Mouse (Mus musculus) hindbrain, embryonic 14.5 days (tissue): Measurements from ENCODE around the gene Dlst. TPM values are rescaled to one million over a fixed set of nuclear protein-coding genes. Genes with fewer than 3 reads are reported as not detected.
A peak's percentile ranks its signal among the peaks of the same experiment; 100 is the strongest.
"Not testable (repeated sequence)": the region's sequence is repeated elsewhere in the genome, so short reads cannot be mapped to it uniquely, and the experiment has no call there.

ENCODE experiments used
- ATAC-seq: fragments of 200-750 bp; cut with Nextera tagmentation; 2 replicates; pipeline ENCODE4 v1.8.0; 2017; ENCODE audit warnings: moderate number of reproducible peaks, mild to moderate bottlenecking, moderate TSS enrichment, moderate library complexity; ENCODE audit not compliant: low FRiP score
- DNase-seq: peaks from one replicate; pipeline ENCODE4 v3.0.0-alpha.2; 2015; ENCODE audit warnings: low spot score
- H3K27ac ChIP-seq: fragments of 300-500 bp; sonication (generic); 2 replicates; pipeline ENCODE4 v1.5.1; 2014; ENCODE audit warnings: mild to moderate bottlenecking, moderate library complexity
- H3K27me3 ChIP-seq: fragments of 300-500 bp; sonication (generic); 2 replicates; pipeline ENCODE4 v1.6.1; 2014; ENCODE audit warnings: mild to moderate bottlenecking, low read length, mixed read lengths; ENCODE audit not compliant: control insufficient read depth, insufficient read depth
- H3K36me3 ChIP-seq: fragments of 300-500 bp; sonication (generic); replicated peaks from 2 replicates; pipeline ENCODE4 v1.6.1; 2014; ENCODE audit not compliant: control insufficient read depth, insufficient read depth
- H3K4me1 ChIP-seq: fragments of 300-500 bp; sonication (generic); replicated peaks from 2 replicates; pipeline ENCODE4 v1.6.1; 2014; ENCODE audit warnings: antibody characterized with exemption, low read length, mixed read lengths; ENCODE audit not compliant: control insufficient read depth, insufficient read depth
- H3K4me2 ChIP-seq: fragments of 300-500 bp; sonication (generic); replicated peaks from 2 replicates; pipeline ENCODE4 v1.6.1; 2014; ENCODE audit warnings: mild to moderate bottlenecking, moderate library complexity
- H3K4me3 ChIP-seq: fragments of 300-500 bp; sonication (generic); replicated peaks from 2 replicates; pipeline ENCODE4 v1.5.1; 2014; ENCODE audit warnings: mild to moderate bottlenecking, low read length
- H3K9ac ChIP-seq: fragments of 300-500 bp; sonication (generic); 2 replicates; pipeline ENCODE4 v1.6.1; 2014
- H3K9me3 ChIP-seq: fragments of 300-500 bp; sonication (generic); 2 replicates; pipeline ENCODE4 v1.6.1; 2016; ENCODE audit warnings: low read length; ENCODE audit not compliant: control insufficient read depth
- WGBS: fragments of 180-500 bp; shearing (Covaris S2); extraction: QIAGEN DNeasy Blood & Tissue Kit; methylation state at CpG from one replicate; pipeline ENCODE4 v1.1.7; 2014; 5-methylcytosine and 5-hydroxymethylcytosine counted together
- polyA plus RNA-seq: library from polyadenylated mRNA; unstranded; fragments of >200 nt; fragmentation: Nextera tagmentation; extraction: Ambion mirVana; gene quantifications from 2 replicates; pipeline ENCODE4 v1.2.1, GENCODE M21; 2014

Gene Dlst
- polyA plus RNA-seq, 1 experiment from 2014 or later: 101 TPM

GRCm38 (mm10) chr12:85142803-85143202, 32.2 kb downstream of the Dlst start:
- DNase-seq: peak; percentile 94
- Histone ChIP-seq H3K4me3 (no peak overlapping the region), H3K27ac (no peak overlapping the region), H3K9me3 (no peaks in the 10 kb centered on the region), H3K36me3 (peaks cover 22% of the 10 kb centered on the region), H3K4me1 (no peaks in the 10 kb centered on the region), H3K4me2 (no peak overlapping the region), H3K9ac (no peak overlapping the region), H3K27me3 (no peaks in the 10 kb centered on the region)
- 18% methylated on average over 4 of the region's 4 CpGs for WGBS
- ATAC-seq: no peak

GRCm38 (mm10) chr12:85144276-85144675, 33.6 kb downstream of the Dlst start:
- H3K36me3 ChIP-seq: peaks cover 18% of the 10 kb centered on the region
- WGBS: 59% methylated on average over 2 of the region's 2 CpGs

GRCm38 (mm10) chr12:85144821-85145220, 34.2 kb downstream of the Dlst start:
- Histone ChIP-seq H3K27me3 (no peaks in the 10 kb centered on the region), H3K4me2 (no peak overlapping the region), H3K9ac (no peak overlapping the region), H3K27ac (no peak overlapping the region), H3K9me3 (no peaks in the 10 kb centered on the region), H3K4me3 (no peak overlapping the region), H3K4me1 (peaks cover 4% of the 10 kb centered on the region), H3K36me3 (peaks cover 15% of the 10 kb centered on the region)
- DNase-seq: no peak
- WGBS: 88% methylated on average over 4 of the region's 4 CpGs
- ATAC-seq: no peak

More at GRCm38 (mm10) chr12:85144276-85144675, 33.6 kb downstream of the Dlst start:
- H3K4me3 ChIP-seq, H3K9me3 ChIP-seq, ATAC-seq, H3K27ac ChIP-seq, H3K27me3 ChIP-seq, DNase-seq, H3K4me1 ChIP-seq, H3K9ac ChIP-seq, H3K4me2 ChIP-seq: not testable (repeated sequence)

GRCm38 (mm10) chr12:85145630-85146029, 35.0 kb downstream of the Dlst start:
- 59% methylated on average over 9 of the region's 9 CpGs for WGBS
- no peaks in the 10 kb centered on the region for H3K9me3 ChIP-seq
- H3K27ac ChIP-seq: no peak overlapping the region
- no peak; the same call in 1 of the 2 replicates for ATAC-seq
- peaks cover 12% of the 10 kb centered on the region for H3K4me1 ChIP-seq
- no peak overlapping the region for H3K4me3 ChIP-seq
- no peak overlapping the region for H3K9ac ChIP-seq
- no peak for DNase-seq
- H3K36me3 ChIP-seq: peaks cover 15% of the 10 kb centered on the region
- H3K27me3 ChIP-seq: no peaks in the 10 kb centered on the region
- H3K4me2 ChIP-seq: no peak overlapping the region

- Histone ChIP-seq H3K36me3 (peaks cover 15% of the 10 kb centered on the region), H3K9ac (no peak overlapping the region), H3K27ac (no peak overlapping the region), H3K9me3 (no peaks in the 10 kb centered on the region), H3K27me3 (no peaks in the 10 kb centered on the region), H3K4me1 (peaks cover 14% of the 10 kb centered on the region), H3K4me3 (no peak overlapping the region), H3K4me2 (no peak overlapping the region)
- ATAC-seq: no peak
- WGBS: 39% methylated on average over 9 of the region's 11 CpGs
- DNase-seq: no peak
Measured at GRCm38 (mm10) chr12:85146355-85146754, 35.7 kb downstream of the Dlst start.

GRCm38 (mm10) chr12:85146881-85147280, 36.2 kb downstream of the Dlst start:
- no peaks in the 10 kb centered on the region for H3K9me3 ChIP-seq
- no peak for ATAC-seq
- peaks cover 15% of the 10 kb centered on the region for H3K36me3 ChIP-seq
- no peak for DNase-seq
- H3K4me1 ChIP-seq: peaks cover 14% of the 10 kb centered on the region
- H3K9ac ChIP-seq: no peak overlapping the region
- no peak overlapping the region for H3K4me2 ChIP-seq
- no peak overlapping the region for H3K4me3 ChIP-seq
- WGBS: 87% methylated on average over 9 of the region's 9 CpGs
- H3K27me3 ChIP-seq: no peaks in the 10 kb centered on the region
- H3K27ac ChIP-seq: no peak overlapping the region

GRCm38 (mm10) chr12:85150321-85151001, 39.8 kb downstream of the Dlst start:
- Histone ChIP-seq H3K9me3 (no peaks in the 10 kb centered on the region), H3K4me3 (peak overlapping the region; percentile 46), H3K9ac (peak overlapping the region; percentile 78), H3K27ac (peak overlapping the region; percentile 27; the same call in 1 of the 2 replicates), H3K27me3 (no peaks in the 10 kb centered on the region), H3K4me1 (peaks cover 14% of the 10 kb centered on the region), H3K36me3 (peaks cover 15% of the 10 kb centered on the region), H3K4me2 (peak overlapping the region; percentile 73)
- 3% methylated on average over 20 of the region's 20 CpGs for WGBS
- no peak for ATAC-seq
- DNase-seq: no peak

- H3K4me3 ChIP-seq: peak within 1 kb of the TSS; percentile 46
- peak; percentile 97 for ATAC-seq
- peaks cover 14% of the 10 kb centered on the region for H3K4me1 ChIP-seq
- H3K27me3 ChIP-seq: no peaks in the 10 kb centered on the region
- 16% methylated on average over 27 of the region's 28 CpGs for WGBS
- H3K4me2 ChIP-seq: peak within 1 kb of the TSS; percentile 73
- peak within 1 kb of the TSS; percentile 78 for H3K9ac ChIP-seq
- peak within 1 kb of the TSS; percentile 27; the same call in 1 of the 2 replicates for H3K27ac ChIP-seq
- no peaks in the 10 kb centered on the region for H3K9me3 ChIP-seq
- H3K36me3 ChIP-seq: peaks cover 15% of the 10 kb centered on the region
- peak; percentile 80 for DNase-seq
Measured at GRCm38 (mm10) chr12:85151002-85151774, 40.6 kb downstream of the Dlst start, which contains the start of gene Rps6kl1. Rps6kl1 (minus strand) TSS chr12:85151264.

- Histone ChIP-seq H3K4me3 (no peak overlapping the region), H3K9ac (no peak overlapping the region), H3K4me2 (no peak overlapping the region), H3K27me3 (no peaks in the 10 kb centered on the region), H3K4me1 (peaks cover 14% of the 10 kb centered on the region), H3K36me3 (peaks cover under 1% of the 10 kb centered on the region; the same call in 1 of the 2 replicates), H3K27ac (no peak overlapping the region), H3K9me3 (no peaks in the 10 kb centered on the region)
- DNase-seq (no peak), ATAC-seq (no peak)
- 86% methylated on average over 3 of the region's 3 CpGs for WGBS
Measured at GRCm38 (mm10) chr12:85153011-85153410, 42.4 kb downstream of the Dlst start.
